Comparison of ENCODE assay signal across 16 mouse cellular contexts in the genomic region with DNA sequence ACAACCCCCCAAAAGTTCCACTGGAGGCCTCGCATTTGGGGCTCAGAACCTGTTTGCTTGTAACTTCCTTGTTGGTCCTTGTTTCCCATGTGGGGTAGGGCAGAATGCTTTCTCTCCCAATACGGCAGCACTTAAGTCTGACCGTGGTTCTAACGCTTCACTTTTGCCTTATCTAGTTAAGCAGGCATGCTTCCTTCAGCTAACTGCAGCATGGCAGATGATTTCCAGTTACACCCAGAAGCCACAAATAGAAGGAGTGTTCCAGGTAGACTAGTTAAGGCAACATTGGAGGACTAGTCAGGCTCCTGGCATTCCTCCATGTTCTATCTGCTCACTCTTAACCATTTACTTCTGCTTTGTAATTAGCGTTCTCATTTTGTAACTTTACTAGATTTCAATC.
"Had no signal": no experiment of that assay in that cellular context is flagged by ENCODE, and none has a peak within 500 bp of the region (broad histone marks: within the 10 kb centered on the region; RNA-seq: fewer than 3 reads in every experiment).

No protein-coding gene starts in this region.

- H3K36me3 ChIP-seq: liver, embryonic 15.5 days; midbrain, embryonic 10.5 days; midbrain, embryonic 13.5 days; stomach, embryonic 15.5 days had no signal

- H3K27me3 ChIP-seq: liver, embryonic 15.5 days; midbrain, embryonic 13.5 days; stomach, embryonic 15.5 days had no signal

- H3K27ac ChIP-seq: kidney, postnatal 0 days; left cerebral cortex, adult 2 months; liver, embryonic 15.5 days; midbrain, embryonic 10.5 days; midbrain, embryonic 13.5 days; stomach, embryonic 15.5 days had no signal

- H3K4me2 ChIP-seq: liver, embryonic 15.5 days; midbrain, embryonic 13.5 days; stomach, embryonic 15.5 days had no signal

- H3K9me3 ChIP-seq: liver, embryonic 15.5 days; midbrain, embryonic 10.5 days; midbrain, embryonic 13.5 days; stomach, embryonic 15.5 days had no signal

- ATAC-seq: intestine, postnatal 0 days; midbrain, embryonic 13.5 days; midbrain, embryonic 16.5 days had no signal

- H3K4me1 ChIP-seq: liver, embryonic 15.5 days; midbrain, embryonic 13.5 days; stomach, embryonic 15.5 days had no signal

- H3K9ac ChIP-seq: liver, embryonic 15.5 days; midbrain, embryonic 13.5 days; stomach, embryonic 15.5 days had no signal

- DNase-seq: layer of hippocampus, postnatal 36 days; lung, adult 2 months; lung, postnatal 14 days; lung, postnatal 4 days; right cerebral cortex, adult 18-20 months; right cerebral cortex, postnatal 14 days; spleen, adult 18-20 months; thymus, postnatal 25 days had no signal

- H3K4me3 ChIP-seq: left cerebral cortex, adult 2 months; liver, embryonic 15.5 days; midbrain, embryonic 10.5 days; midbrain, embryonic 13.5 days; stomach, embryonic 15.5 days had no signal
